Mouse (Mus musculus): ENCODE data around the gene Fsd1.
"Not testable (repeated sequence)": the region's sequence is repeated elsewhere in the genome, so short reads cannot be mapped to it uniquely, and the experiment has no call there.

Gene Fsd1

GRCm38 (mm10) chr17:55986030-55986961, at the start of gene Fsd1:
Fsd1 (plus strand) TSS chr17:55986509.
- peak; percentile 67 to 79 for DNase-seq (ENCODE audit: low spot score in 2 of 2)

GRCm38 (mm10) chr17:55944387-55944865, 41.9 kb upstream of the Fsd1 start:
- DNase-seq (ENCODE audit: low spot score in 2 of 2): not testable (repeated sequence)

GRCm38 (mm10) chr17:55944866-55945682, 41.2 kb upstream of the Fsd1 start:
- DNase-seq (ENCODE audit: low spot score in 2 of 2): peak; percentile 70 to 86

GRCm38 (mm10) chr17:55945696-55946095, 40.6 kb upstream of the Fsd1 start:
- no peak for DNase-seq (ENCODE audit: low spot score in 2 of 2)

- DNase-seq (ENCODE audit: low spot score in 2 of 2): no peak
Observed at GRCm38 (mm10) chr17:55948647-55949046, 37.7 kb upstream of the Fsd1 start.

GRCm38 (mm10) chr17:55949400-55949799, 36.9 kb upstream of the Fsd1 start, which contains the start of gene Zfp119b:
Zfp119b (minus strand) TSS chr17:55949500.
- no peak for DNase-seq (ENCODE audit: low spot score in 2 of 2)

GRCm38 (mm10) chr17:55950601-55951000, 35.7 kb upstream of the Fsd1 start:
- no peak for DNase-seq (ENCODE audit: low spot score in 2 of 2)

GRCm38 (mm10) chr17:55952041-55952440, 34.3 kb upstream of the Fsd1 start:
- DNase-seq (ENCODE audit: low spot score in 2 of 2): no peak

- no peak for DNase-seq (ENCODE audit: low spot score in 2 of 2)
Observed at GRCm38 (mm10) chr17:55952447-55953027, 33.8 kb upstream of the Fsd1 start, which contains the start of gene Ebi3. Ebi3 (plus strand) TSS chr17:55952640.

GRCm38 (mm10) chr17:55953751-55954150, 32.6 kb upstream of the Fsd1 start:
- no peak for DNase-seq (ENCODE audit: low spot score in 2 of 2)

GRCm38 (mm10) chr17:55954229-55954628, 32.1 kb upstream of the Fsd1 start:
- DNase-seq (ENCODE audit: low spot score in 2 of 2): no peak

GRCm38 (mm10) chr17:55956129-55956528, 30.2 kb upstream of the Fsd1 start:
- DNase-seq (ENCODE audit: low spot score in 2 of 2): peak; percentile 49 to 74

GRCm38 (mm10) chr17:55956591-55956990, 29.7 kb upstream of the Fsd1 start:
- peak in 1 of 2 experiments; percentile 16 for DNase-seq (ENCODE audit: low spot score in 2 of 2)

GRCm38 (mm10) chr17:55957168-55957567, 29.1 kb upstream of the Fsd1 start:
- DNase-seq (ENCODE audit: low spot score in 2 of 2): peak; percentile 55 to 74

GRCm38 (mm10) chr17:55957726-55958583, 28.4 kb upstream of the Fsd1 start:
- peak in 1 of 2 experiments; percentile 18 for DNase-seq (ENCODE audit: low spot score in 2 of 2)

GRCm38 (mm10) chr17:55958584-55958886, 27.8 kb upstream of the Fsd1 start:
- DNase-seq (ENCODE audit: low spot score in 2 of 2): no peak

- peak; percentile 84 to 93 for DNase-seq (ENCODE audit: low spot score in 2 of 2)
Observed at GRCm38 (mm10) chr17:55958918-55959728, 27.2 kb upstream of the Fsd1 start, which contains the start of gene Yju2. Yju2 (plus strand) TSS chr17:55959099.

- peak in 1 of 2 experiments; percentile 16 for DNase-seq (ENCODE audit: low spot score in 2 of 2)
Observed at GRCm38 (mm10) chr17:55959946-55960740, 26.2 kb upstream of the Fsd1 start.

- peak in 1 of 2 experiments; percentile 15 for DNase-seq (ENCODE audit: low spot score in 2 of 2)
Observed at GRCm38 (mm10) chr17:55960791-55961190, 25.5 kb upstream of the Fsd1 start.

Measured in cerebellum, postnatal 4 days (tissue).